Mouse (Mus musculus): ENCODE results near the gene Tkt. TPM values are rescaled to one million over a fixed set of nuclear protein-coding genes. Genes with fewer than 3 reads are reported as not detected.

The Tkt gene
- polyA plus RNA-seq, 1 experiment from 2014 or later, result 213 TPM

GRCm38 (mm10) chr14:30612962-30613715, 65.0 kb downstream of the Tkt start:
- 89% methylated on average over 2 of the region's 2 CpGs for WGBS
- Histone ChIP-seq H3K9ac (no peak overlapping the region), H3K4me1 (replicated peaks) (peaks cover 6% of the 10 kb centered on the region; the same call in 1 of the 2 replicates), H3K36me3 (no peaks in the 10 kb centered on the region), H3K4me3 (no peak overlapping the region), H3K27ac (replicated peaks) (no peak overlapping the region), H3K9me3 (no peaks in the 10 kb centered on the region), H3K4me2 (no peak overlapping the region), H3K27me3 (no peaks in the 10 kb centered on the region)
- ATAC-seq (ENCODE audit: low read depth), result no peak

DNA sequence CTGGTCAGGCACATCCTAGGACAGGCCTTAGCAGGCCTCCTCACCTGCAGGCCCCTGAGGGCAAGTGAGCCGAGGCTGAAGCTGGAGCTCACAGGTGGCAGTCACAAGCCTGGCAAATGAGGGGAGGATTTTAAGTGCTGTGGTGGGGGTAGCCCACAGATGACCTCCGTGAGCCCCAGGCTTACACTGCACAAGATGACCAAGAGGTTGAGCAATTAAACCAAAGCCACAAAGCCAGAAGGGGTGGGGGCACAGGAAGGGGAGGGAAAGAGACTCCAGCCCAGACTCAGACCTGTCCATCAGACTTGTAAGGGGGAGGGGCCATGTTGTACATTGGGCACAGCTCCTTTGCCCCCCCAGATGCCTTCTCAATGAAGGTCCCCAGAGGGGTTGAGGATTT, 68.6 kb downstream of the Tkt start:
- WGBS, result 47% methylated on average over 2 of the region's 2 CpGs
- Histone ChIP-seq H3K27me3 (no peaks in the 10 kb centered on the region), H3K4me2 (no peak overlapping the region), H3K9ac (no peak overlapping the region), H3K27ac (replicated peaks) (no peak overlapping the region), H3K36me3 (no peaks in the 10 kb centered on the region), H3K4me3 (no peak overlapping the region), H3K4me1 (replicated peaks) (peaks cover 11% of the 10 kb centered on the region; the same call in 1 of the 2 replicates), H3K9me3 (no peaks in the 10 kb centered on the region)
- no peak for ATAC-seq (ENCODE audit: low read depth)

- Histone ChIP-seq H3K9me3 (no peaks in the 10 kb centered on the region), H3K4me2 (no peak overlapping the region), H3K27me3 (no peaks in the 10 kb centered on the region), H3K4me3 (no peak overlapping the region), H3K4me1 (replicated peaks) (peaks cover 8% of the 10 kb centered on the region; the same call in 1 of the 2 replicates), H3K36me3 (no peaks in the 10 kb centered on the region), H3K27ac (replicated peaks) (no peak overlapping the region), H3K9ac (no peak overlapping the region)
- 85% methylated on average over 2 of the region's 2 CpGs for WGBS
- ATAC-seq (ENCODE audit: low read depth), result no peak
These were observed 70.7 kb downstream of the Tkt start for GRCm38 (mm10) chr14:30618746-30619275.

DNA sequence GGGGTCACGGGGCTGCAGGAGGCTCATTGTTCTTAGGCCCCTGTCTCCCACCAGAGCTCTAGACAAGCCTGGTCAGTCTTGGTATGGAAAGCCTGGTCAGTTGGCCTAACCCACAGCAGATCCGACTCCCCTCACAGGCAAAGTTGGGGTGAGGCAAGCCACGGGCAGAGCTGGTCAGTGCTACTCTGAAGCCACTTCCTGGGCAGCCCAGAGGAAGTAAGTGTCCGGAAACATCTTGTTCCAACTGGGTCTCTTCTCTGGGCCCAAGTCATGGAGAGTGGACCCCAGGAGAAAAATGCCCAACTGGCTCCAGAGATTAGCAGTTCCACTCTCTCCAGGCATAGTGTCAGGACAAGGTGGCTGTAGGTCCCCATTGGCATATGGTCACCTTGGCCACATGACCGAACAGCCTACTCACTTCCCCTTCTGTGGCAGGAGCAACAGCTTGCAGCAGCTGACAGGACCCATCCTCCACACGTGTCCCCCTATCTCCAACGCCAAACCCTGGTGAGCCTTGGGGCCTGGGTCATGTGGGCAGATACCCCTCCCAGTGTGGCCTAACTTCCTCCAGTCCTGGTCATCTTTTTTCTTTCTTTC, 71.9 kb downstream of the Tkt start:
- no peaks in the 10 kb centered on the region for H3K9me3 ChIP-seq
- no peak overlapping the region for H3K4me2 ChIP-seq
- WGBS, result 83% methylated on average over 7 of the region's 7 CpGs
- H3K27me3 ChIP-seq, result peaks cover 6% of the 10 kb centered on the region; the same call in 1 of the 2 replicates
- H3K36me3 ChIP-seq, result no peaks in the 10 kb centered on the region
- H3K27ac ChIP-seq (replicated peaks), result no peak overlapping the region
- no peak overlapping the region for H3K9ac ChIP-seq
- no peak for ATAC-seq (ENCODE audit: low read depth)
- no peak overlapping the region for H3K4me3 ChIP-seq
- H3K4me1 ChIP-seq (replicated peaks), result peaks cover 18% of the 10 kb centered on the region

DNA sequence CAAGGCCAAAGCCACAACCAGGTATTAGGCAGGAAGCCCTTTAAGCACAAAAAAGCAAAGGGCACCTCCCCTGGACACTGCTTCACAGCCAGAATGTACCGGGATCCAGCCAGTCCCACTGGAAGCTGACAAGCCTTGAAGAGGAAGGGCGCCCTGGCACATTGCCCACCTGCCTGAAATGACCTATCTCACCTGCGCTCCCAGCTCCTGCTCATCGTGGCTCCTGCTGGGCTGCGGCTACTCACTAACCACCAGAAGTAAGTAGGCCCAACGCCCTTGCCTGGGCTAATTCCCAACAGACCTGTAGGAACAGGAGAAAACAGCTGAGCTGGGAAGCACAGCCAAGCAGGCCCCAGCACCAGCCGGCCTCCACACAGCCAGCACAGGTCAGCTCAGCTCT, 74.0 kb downstream of the Tkt start:
- Histone ChIP-seq H3K4me2 (no peak overlapping the region), H3K36me3 (no peaks in the 10 kb centered on the region), H3K9me3 (no peaks in the 10 kb centered on the region), H3K27ac (replicated peaks) (no peak overlapping the region), H3K27me3 (peaks cover 6% of the 10 kb centered on the region; the same call in 1 of the 2 replicates), H3K4me1 (replicated peaks) (peaks cover 38% of the 10 kb centered on the region), H3K4me3 (no peak overlapping the region), H3K9ac (no peak overlapping the region)
- no peak for ATAC-seq (ENCODE audit: low read depth)
- WGBS, result 80% methylated on average over 7 of the region's 7 CpGs

GRCm38 (mm10) chr14:30622556-30622955, 74.4 kb downstream of the Tkt start:
- peaks cover 38% of the 10 kb centered on the region for H3K4me1 ChIP-seq (replicated peaks)
- 90% methylated on average over 8 of the region's 8 CpGs for WGBS

More at GRCm38 (mm10) chr14:30622556-30622955, 74.4 kb downstream of the Tkt start:
- Histone ChIP-seq H3K27ac (replicated peaks) (no peak overlapping the region), H3K4me3 (no peak overlapping the region), H3K9ac (no peak overlapping the region), H3K9me3 (no peaks in the 10 kb centered on the region), H3K27me3 (peaks cover 6% of the 10 kb centered on the region; the same call in 1 of the 2 replicates), H3K36me3 (no peaks in the 10 kb centered on the region), H3K4me2 (no peak overlapping the region)
- ATAC-seq (ENCODE audit: low read depth), result no peak

Small RNA genes lying within 50 kb of the gene (microRNA-seq; reads per million reads assigned to microRNA genes)
- 2.5 reads per million, percentile 10 among the genes with 10 or more reads in this experiment for gene Mir3076

Other genes with a start within 250 kb of the Tkt start
- 19.0 and 20.0 TPM in 2 replicates for gene Dcp1a, start 68.8 kb upstream of the Tkt start, polyA plus RNA-seq (2015; fragmentation: Nextera tagmentation; extraction: Ambion mirVana)
- gene Cacna1d, start 56.9 kb upstream of the Tkt start, polyA plus RNA-seq (2015; fragmentation: Nextera tagmentation; extraction: Ambion mirVana), result 7.0 and 7.4 TPM in 2 replicates
- 55.1 and 63.4 TPM in 2 replicates for gene Prkcd, start 77.9 kb downstream of the Tkt start, polyA plus RNA-seq (2015; fragmentation: Nextera tagmentation; extraction: Ambion mirVana)
- 9.6 and 9.9 TPM in 2 replicates for gene Rft1, start 106.0 kb downstream of the Tkt start, polyA plus RNA-seq (2015; fragmentation: Nextera tagmentation; extraction: Ambion mirVana)
- gene Sfmbt1, start 166.5 kb downstream of the Tkt start, polyA plus RNA-seq (2015; fragmentation: Nextera tagmentation; extraction: Ambion mirVana), result 14.7 and 15.6 TPM in 2 replicates

Data from neural tube, embryonic 13.5 days (tissue).